In the genomic region with DNA sequence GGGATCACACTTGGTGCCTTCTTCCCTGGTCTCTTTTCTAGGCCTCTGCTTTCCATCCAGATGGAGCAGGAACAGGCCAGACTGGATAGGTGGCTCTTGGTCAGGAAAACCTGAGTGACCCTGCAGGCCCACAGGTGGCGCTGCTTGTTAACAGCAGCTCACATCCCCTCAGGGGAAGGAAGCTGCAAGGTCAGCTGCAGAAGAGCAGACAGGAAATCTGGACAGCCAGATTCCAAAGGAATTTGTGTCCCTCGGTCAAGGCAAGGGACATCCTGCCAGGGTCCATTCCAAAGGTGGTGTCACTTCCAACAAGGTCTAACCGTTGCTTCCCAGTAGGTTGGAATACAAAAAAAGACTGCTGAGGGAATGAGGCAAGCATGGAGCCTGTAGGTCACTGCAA, we compare ENCODE assay signal across 8 mouse cellular contexts. TPM values are rescaled to one million over a fixed set of nuclear protein-coding genes. Genes with fewer than 3 reads are reported as not detected.
DNase-seq lines count a peak whose midpoint lies in the region; ATAC-seq and TF ChIP-seq lines count a peak whose summit lies in the region.

No protein-coding gene starts in this region.

- peak; percentile 80 for ATAC-seq in liver, postnatal 0 days

- H3K4me1 ChIP-seq in brown adipose tissue, adult 24 weeks (ENCODE audit: control insufficient read depth, insufficient read depth, insufficient read length, low read length), result peaks cover 28% of the 10 kb centered on the region
- H3K4me1 ChIP-seq in liver, postnatal 0 days (ENCODE audit: insufficient read depth), result no peaks in the 10 kb centered on the region

- H3K27me3 ChIP-seq in liver, postnatal 0 days (ENCODE audit: insufficient read depth, low read length), result no peaks in the 10 kb centered on the region

- peak overlapping the region; percentile 90 for H3K27ac ChIP-seq in brown adipose tissue, adult 24 weeks (replicated peaks; ENCODE audit: low read depth, low read length)
- H3K27ac ChIP-seq in liver, postnatal 0 days (ENCODE audit: low read depth), result peak overlapping the region; percentile 34; the same call in 1 of the 2 replicates

- no peak for TF ChIP-seq EP300 in liver, postnatal 0 days (IDR thresholded peaks at IDR 0.05; ENCODE audit: low read depth)

- H3K4me2 ChIP-seq in liver, postnatal 0 days (ENCODE audit: low read depth, low read length), result no peak overlapping the region

- no peak overlapping the region for H3K9ac ChIP-seq in liver, postnatal 0 days (replicated peaks)

- no peaks in the 10 kb centered on the region for H3K36me3 ChIP-seq in liver, postnatal 0 days (replicated peaks; ENCODE audit: insufficient read depth, low read length)

- no peak overlapping the region for H3K4me3 ChIP-seq in brown adipose tissue, adult 24 weeks (ENCODE audit: insufficient read depth, low read depth, low read length)
- H3K4me3 ChIP-seq in liver, postnatal 0 days (ENCODE audit: low read depth, low read length), result no peak overlapping the region

- intact Hi-C loops in gastrocnemius, postnatal 14 days (cut with DNase I; ENCODE audit: low total_unique reads), result loop anchor here (5.0 kb wide), 1 partner anchor 34 kb away; no protein-coding TSS in a partner anchor

- DNase-seq in layer of hippocampus, adult 11-12 months (ENCODE audit: low spot score), result peak; percentile 16
- DNase-seq in layer of hippocampus, adult 18-20 months (ENCODE audit: low spot score in 2 of 2), result no peak
- peak; percentile 66 for DNase-seq in gastrocnemius, postnatal 14 days
- peak; percentile 34 for DNase-seq in induced T-regulatory cell, adult 2 months (ENCODE audit: low read depth)
- DNase-seq in liver, postnatal 0 days, result peak; percentile 70
- peak; percentile 70 for DNase-seq in ovary, postnatal 36 days (ENCODE audit: low spot score)
- peak; percentile 56 for DNase-seq in urinary bladder, postnatal 25 days (ENCODE audit: low spot score)

- 11% methylated on average over 3 of the region's 3 CpGs for WGBS in liver, postnatal 0 days (ENCODE audit: insufficient replicate concordance)

- peak; percentile 93 for TF ChIP-seq CTCF in liver, postnatal 0 days (IDR thresholded peaks at IDR 0.05; ENCODE audit: low read depth)

- H3K9me3 ChIP-seq in liver, postnatal 0 days (ENCODE audit: low read length), result no peaks in the 10 kb centered on the region; the same call in 1 of the 2 replicates

RNA-seq across cellular contexts. Expression of a gene that starts 50.8 kb away (rescaled TPM):
- total RNA-seq in layer of hippocampus, adult 18-20 months (2021), result 100 to 1,000 TPM; 219 to 233 TPM
- polyA plus RNA-seq in brown adipose tissue, adult 24 weeks (2012; ENCODE audit: insufficient read depth, insufficient read length, missing spikeins), result 74.3 and 90.1 TPM in 2 replicates
- total RNA-seq in gastrocnemius, postnatal 14 days (2021), result 10 to 100 TPM; 76.5 to 88.0 TPM
- 9.8 and 11.3 TPM in 2 replicates for polyA plus RNA-seq in liver, postnatal 0 days (2015; fragmentation: Nextera tagmentation; extraction: Ambion mirVana)

Comparison
In these comparisons a context has a peak if more than half of its experiments do, and no peak if none do; other contexts are left out.
1. DNase-seq: peak in layer of hippocampus, adult 11-12 months (single experiment), gastrocnemius, postnatal 14 days (single experiment), induced T-regulatory cell, adult 2 months (single experiment), liver, postnatal 0 days (single experiment), ovary, postnatal 36 days (single experiment) and urinary bladder, postnatal 25 days (single experiment); none in layer of hippocampus, adult 18-20 months (0 of 2).